Mouse (Mus musculus): ENCODE measurements around the gene Slc44a5.
A peak's percentile ranks its signal among the peaks of the same experiment; 100 is the strongest.
"Not testable (repeated sequence)": the region's sequence is repeated elsewhere in the genome, so short reads cannot be mapped to it uniquely, and the experiment has no call there.

The Slc44a5 gene

DNA sequence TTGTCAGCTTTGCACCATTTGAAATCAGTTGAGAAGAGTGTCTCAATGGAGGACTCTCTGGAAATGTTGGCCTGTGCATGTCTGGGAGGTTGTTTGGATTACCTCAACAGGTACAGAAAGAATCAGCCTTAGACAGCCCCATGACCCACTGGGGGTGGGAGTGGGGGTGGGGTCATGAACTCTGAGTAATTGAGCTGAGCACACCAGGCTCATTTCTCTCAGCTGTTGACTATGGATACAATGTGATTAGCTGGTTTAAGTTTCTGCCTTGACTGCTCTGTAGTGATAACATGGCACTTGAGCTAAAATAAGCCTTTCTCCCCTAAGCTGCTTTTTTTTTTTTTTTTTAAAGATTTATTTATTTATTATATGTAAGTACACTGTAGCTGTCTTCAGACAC lies 242.5 kb downstream of the Slc44a5 start:
- DNase-seq (ENCODE audit: low spot score), result no peak

DNA sequence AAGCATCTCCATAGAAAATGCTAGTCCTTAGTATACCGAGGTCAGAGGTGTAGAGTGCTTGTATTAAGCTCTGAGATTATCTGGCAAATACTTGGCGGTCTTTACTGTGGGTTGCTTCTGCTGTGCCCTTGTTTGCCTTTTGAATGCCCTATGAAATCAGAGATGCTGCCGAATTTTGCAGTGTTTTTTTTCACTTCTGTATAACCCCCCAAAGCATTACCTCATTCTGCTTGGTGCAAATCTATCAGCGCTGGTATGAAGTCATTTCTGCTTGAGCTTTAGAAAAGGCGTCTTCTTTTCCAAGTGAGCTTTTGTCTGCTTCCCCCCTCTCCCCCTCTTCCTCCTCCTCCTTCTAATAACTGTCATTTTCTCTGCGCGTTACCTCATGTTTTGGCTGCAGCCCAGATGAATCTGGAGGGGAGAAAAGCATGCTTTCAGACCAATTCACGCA lies 248.9 kb downstream of the Slc44a5 start:
- DNase-seq (ENCODE audit: low spot score), result no peak

DNA sequence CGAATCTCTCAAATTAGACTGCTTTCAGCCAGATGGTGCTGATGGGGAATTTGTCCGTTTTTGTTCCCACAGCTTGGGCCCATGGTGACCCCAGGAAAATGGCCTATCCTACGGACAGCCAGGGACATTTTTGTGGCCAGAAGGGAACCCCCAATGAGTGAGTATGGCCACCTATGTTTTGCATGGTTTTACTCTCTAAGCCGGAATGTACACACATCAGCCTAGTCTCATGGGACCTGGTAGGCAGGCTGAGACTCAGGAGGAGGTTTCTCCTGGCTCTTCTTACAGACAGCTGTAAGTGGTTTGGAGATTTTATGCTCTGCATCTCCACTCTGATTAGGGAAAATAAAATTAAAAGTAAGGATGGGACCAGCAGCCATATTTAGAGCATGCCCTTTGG lies 249.5 kb downstream of the Slc44a5 start:
- DNase-seq (ENCODE audit: low spot score), result no peak

DNA sequence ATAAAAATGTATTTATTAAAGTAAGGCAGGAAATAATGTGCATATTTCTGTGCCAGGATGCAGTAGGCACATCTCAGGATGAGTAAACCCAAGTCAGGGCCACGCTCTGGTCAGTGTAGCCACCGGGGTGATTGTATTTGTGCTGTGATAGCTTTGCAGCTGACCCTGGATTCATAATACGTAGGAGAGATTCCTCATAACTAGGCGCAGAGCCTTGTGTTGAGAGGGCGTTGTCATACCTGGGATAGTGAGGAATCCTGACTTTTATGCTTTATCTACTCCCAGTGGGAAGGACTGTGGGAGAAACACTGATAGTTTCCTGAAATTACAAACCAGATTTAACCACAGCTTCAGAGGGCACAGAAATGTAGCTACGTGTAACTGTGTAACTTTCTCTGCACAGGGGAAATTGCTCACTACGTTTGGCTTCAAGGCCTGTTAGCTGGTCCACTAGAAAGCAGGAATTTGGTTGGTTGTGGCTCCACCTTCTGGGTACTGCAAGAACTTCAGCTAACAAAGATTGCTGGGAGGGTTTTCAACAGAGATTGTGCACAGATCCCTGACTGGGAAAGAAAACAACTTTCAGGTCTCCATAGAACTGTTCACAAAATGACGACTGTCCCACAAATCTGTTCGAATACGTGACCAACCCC lies 253.0 kb downstream of the Slc44a5 start:
- DNase-seq (ENCODE audit: low spot score), result peak; percentile 89

DNA sequence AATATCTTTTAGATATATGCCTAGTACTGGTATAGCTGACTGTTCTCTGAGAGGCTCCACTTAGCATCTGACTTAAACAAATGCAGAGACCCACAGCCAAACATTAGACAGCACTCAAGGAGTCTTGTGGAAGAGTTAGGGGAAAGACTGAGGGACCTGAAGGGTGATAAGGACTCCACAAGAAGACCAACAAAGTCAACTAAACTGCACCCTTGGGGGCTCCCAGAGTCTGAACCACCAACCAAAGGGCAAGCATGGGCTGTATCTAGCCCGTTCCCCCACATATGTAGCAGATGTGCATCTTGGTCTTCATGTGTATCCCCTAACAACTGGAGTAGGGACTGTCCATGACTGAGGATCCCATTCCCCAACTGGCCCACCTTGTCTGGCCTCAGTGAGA lies 271.7 kb downstream of the Slc44a5 start:
- DNase-seq (ENCODE audit: low spot score), result no peak

DNA sequence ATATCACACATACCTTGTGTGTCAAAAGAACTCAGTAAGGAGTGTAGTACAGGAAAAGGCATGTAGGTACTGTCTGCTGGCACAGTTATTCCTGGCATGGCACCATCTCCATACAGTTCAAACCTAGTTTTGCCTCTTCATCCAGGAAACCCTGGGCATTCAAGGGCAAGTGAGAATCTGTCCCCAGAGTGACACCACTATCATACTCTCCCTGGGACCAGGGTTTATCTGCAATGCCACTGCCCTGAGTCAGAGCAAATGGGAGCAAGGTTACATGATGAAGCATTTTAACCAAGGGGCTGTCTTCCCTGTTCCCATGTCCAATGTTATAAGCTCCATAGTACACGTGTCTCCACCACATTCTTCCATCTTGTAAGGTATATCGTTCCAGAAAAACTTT lies 278.2 kb downstream of the Slc44a5 start:
- DNase-seq (ENCODE audit: low spot score), result no peak

DNA sequence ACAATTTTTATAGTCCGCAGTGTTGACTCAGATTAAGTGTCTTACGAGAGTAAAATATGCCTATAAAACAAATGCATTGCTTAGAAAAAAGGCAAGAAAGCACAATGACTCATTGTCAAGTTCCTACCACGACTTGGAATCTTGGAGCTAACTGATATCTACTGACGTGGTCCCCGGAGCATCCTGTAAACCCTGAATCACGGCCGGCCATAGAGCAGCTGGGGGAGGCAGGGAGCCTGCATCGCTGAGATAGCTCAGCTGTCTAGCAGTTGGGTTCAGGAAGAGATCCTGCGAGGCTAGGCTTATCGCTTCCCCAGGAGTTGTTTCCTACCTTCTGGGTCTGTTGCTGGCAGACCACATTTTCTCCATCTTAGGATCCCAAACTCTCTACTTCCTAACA lies 279.0 kb downstream of the Slc44a5 start:
- DNase-seq (ENCODE audit: low spot score), result no peak

DNA sequence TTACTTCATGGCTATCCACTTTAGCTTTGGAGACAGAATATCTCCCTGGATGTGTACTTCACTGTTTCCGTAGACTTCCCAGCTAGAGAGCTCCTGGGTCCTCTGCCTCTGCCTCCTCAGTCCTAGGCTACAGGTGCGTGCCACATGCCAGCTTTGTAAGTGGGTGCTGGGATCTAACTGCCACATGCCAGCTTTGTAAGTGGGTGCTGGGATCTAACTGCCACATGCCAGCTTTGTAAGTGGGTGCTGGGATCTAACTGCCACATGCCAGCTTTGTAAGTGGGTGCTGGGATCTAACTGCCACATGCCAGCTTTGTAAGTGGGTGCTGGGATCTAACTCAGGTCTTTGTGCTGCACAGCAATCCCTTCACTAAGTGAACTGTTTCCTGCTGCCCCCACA lies 281.0 kb downstream of the Slc44a5 start:
- DNase-seq (ENCODE audit: low spot score), result not testable (repeated sequence)

DNA sequence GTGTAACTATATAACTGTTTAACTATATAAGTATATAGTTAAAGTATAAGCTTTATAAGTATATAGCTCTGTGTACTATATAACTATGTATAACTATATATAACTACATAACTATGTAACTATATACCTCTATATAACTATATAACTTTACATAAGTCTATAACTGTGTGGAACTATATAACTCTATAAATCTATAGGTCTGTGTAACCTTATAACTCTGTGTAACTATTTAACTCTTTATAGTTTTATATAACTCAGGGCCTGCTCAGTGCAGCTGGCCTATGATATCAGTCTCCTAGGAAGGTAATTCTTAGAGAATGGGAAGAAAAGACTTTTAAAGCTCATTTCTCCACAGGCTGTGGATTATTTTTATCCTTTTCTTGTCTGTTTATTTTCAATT lies 284.1 kb downstream of the Slc44a5 start:
- DNase-seq (ENCODE audit: low spot score), result no peak

DNA sequence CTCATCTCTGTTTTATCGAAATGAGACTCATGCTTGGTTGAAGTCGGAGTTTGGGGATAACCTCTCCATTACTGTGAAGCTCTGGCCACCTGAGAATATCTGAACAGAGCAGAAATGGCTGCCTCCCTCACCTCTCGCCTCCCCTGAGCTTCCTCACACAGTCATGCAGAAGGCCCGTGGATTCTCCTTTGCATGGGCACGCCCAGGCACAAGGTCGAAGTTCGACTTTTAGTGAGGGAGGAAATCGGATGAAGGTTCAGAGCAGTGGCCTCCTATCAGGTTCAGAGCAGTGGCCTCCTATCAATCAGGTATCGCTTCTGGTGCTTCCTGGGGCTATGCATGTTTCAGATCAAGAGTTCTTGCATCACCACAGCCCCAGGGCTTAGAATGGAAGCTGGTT lies 295.1 kb downstream of the Slc44a5 start:
- DNase-seq (ENCODE audit: low spot score), result no peak

DNA sequence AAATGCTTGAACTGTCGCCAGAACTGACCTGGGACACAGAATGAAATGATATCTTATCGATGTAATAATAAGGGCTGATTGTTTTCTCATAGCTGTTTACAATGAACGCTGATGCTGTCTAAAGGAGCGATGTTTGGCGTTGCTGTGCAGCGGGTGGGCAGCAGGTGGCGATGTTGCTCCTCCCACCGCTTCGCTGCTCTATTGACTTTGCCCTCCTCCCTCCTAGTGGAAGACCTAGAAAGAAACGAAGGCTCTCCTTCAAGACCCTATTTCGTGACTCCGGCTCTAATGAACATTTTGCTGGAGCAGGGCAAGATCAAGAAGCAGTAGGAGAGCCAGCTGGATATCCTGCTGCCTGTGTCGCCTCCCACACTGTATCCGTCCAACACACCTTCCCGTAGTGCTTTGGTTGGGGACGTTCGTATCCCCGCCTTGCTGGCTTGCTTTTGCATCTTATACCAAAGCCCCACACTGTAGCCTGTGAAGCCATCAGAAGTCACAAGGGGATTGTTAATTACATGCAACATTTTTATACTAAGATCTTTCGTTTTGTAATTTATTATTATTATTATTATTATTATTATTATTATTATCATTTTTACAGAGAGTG lies 296.6 kb downstream of the Slc44a5 start:
- peak; percentile 85 for DNase-seq (ENCODE audit: low spot score)

DNA sequence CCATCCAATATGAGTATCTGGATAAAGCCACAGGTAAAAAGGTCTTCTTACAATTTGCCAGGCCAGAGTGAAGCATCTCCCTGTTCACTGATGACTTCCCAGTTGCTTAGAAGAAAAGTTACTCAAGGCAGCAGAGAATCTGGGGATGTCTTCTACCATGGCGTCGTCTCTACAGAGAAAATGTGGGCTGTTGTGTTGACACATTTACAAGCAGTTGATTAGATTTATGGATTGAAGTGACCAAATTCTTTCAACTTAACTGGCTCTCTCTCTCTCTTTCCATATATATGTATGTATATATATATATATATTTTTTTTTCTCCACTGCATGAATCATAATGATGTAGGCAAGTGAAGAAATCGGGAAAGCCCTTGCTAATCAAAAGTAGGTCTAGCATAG lies 301.4 kb downstream of the Slc44a5 start:
- DNase-seq (ENCODE audit: low spot score), result peak; percentile 5

DNA sequence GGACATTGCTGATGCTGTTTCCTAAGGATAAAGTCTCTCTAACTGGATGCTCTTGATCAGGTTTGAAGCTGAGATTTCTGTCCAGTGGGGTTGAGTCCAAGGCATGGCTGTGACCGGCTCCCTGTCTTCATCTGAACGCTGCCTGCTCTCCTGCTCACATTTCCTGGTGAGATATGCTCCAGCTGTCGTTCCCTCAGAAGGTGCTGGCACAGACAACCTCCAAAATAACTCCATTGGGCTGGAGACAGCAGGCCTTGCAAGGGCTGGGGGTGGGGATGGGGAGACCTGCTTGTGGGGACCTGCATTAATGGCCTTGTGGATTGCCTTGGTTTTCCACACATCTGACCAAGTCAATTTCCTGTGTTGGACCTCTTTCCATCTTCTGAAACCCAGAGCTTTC lies 311.0 kb downstream of the Slc44a5 start:
- no peak for DNase-seq (ENCODE audit: low spot score)

DNA sequence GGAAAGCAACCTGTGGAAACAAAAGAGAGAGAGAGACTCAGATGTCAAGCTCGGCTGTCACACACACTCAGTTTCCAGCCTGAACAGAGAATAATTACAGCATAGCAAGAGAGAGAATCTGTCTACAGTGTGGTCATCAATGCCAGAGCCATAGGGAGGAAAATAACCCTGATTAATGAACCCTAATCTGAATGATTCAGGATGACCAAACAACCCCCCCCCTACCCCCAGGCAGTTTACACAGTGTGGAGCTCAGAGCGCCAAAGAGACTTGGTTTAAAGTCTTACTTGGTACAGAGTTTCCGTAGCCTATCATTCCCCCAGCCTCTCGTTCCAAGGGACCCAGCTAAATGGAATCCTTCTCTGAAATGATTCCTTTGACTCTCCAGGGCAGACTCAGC lies 312.1 kb downstream of the Slc44a5 start:
- no peak for DNase-seq (ENCODE audit: low spot score)

DNA sequence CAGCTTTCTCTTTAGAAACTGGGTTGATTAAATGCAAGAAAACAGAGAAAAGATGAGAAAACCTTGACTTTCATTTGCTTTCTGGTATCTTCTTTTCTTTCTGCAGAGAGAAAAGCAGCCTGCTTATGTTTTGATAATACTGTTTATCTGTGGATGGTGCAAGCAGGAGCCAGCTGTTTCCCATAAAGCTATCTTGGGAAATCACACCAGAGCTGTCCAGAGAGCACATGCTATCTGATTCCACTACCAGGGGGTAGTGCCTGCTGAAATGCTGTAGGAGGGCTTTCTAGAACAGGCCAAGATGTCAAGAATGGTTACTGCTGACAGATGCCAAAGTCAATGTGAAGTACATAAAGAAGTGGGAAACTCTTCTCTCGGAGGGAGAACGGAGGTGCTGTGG lies 314.0 kb downstream of the Slc44a5 start:
- no peak for DNase-seq (ENCODE audit: low spot score)

DNA sequence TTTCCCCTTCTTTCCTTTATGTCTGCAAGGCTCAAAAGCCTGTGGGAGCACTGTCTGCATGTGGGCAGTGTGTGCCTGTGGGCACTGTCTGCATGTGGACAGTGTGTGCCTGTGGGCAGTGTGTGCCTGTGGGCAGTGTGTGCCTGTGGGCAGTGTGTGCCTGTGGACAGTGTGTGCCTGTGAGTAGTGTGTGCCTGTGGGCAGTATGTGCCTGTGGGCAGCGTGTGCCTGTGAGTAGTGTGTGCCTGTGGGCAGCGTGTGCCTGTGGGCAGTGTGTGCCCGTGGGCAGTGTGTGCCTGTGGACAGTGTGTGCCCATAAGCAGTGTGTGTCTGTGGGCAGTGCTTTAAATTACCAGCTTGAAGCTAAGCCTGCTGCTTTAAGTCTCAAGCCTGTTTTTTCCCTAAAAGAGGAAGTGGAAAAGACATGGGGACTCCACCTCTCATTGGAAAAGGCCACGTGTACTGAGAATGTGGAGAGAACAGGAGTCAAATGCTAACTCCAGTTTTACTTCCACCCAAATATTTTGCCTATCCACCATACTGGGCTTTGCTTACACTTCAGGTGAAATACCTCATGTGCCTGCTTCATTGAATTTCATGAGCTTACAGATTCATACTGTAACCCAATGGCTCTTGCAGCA lies 315.3 kb downstream of the Slc44a5 start:
- DNase-seq (ENCODE audit: low spot score), result no peak

DNA sequence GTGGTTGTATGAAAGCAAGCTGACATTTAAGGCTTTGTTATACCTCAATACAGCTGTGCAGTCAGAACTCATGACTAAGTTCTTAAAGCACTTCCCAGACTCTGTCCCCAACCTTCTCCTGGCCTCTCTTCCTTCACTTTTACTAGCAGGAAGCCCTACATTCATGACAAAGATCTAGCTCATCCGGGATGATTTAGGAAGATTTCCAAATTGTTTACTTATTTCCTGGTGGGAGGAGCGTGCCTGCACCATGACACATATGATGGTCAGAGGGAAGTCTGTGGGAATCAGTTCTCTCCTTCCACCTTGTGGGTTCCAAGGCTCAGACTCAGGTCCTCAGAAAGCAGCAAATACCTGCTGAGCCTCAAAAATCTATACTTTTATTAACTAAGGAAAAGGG lies 317.1 kb downstream of the Slc44a5 start:
- no peak for DNase-seq (ENCODE audit: low spot score)

DNA sequence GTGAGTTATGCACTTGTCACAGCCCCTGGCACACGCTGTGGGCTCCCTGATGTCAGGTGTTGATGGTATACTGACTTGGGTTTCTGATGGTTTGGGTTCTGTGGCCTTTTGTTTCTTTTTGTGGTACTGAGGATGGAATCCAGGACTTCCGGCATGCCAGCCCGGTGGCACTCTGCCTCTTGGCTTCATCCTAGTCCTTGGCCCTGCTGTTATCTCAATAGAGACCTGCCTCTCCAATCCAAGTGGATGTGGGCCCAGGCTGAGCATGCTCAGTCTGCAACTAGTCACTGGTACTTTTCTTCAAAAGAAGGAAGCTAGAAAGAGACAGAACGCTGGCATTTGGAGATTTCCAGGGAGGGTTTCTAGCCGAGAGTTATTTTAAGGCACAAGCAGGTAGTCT lies 318.9 kb downstream of the Slc44a5 start:
- DNase-seq (ENCODE audit: low spot score), result no peak

DNA sequence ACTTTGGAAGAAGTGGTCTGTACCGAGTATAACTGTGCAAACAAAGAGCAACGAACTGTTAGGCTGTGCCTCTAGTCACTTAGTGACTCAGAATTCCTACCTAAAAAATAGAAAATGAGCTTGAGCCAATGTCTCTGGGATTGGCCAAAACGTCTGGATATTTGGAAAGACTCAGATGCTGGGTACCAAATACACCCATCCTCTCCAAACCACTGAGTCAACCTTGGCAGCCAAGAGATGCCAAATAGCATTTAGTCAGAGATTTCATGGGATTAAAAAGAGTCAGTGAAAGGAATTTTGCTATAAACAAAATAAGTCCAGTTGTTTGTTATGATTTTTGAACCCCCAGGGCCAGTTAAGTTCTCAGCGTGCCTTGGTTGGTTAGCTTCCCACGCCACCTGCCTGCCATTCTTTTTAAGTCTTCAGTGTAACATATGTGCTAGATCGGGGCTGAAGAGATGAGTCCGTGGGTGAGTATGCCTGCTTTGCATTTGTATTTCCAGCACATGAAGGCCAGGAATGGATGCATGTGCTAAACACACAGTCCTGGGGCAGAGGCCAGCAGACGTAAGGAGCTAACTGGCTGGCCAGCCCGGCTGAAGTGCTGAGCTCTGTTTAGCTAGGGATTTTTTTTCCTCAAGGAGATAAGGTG lies 320.7 kb downstream of the Slc44a5 start:
- DNase-seq (ENCODE audit: low spot score), result no peak

DNA sequence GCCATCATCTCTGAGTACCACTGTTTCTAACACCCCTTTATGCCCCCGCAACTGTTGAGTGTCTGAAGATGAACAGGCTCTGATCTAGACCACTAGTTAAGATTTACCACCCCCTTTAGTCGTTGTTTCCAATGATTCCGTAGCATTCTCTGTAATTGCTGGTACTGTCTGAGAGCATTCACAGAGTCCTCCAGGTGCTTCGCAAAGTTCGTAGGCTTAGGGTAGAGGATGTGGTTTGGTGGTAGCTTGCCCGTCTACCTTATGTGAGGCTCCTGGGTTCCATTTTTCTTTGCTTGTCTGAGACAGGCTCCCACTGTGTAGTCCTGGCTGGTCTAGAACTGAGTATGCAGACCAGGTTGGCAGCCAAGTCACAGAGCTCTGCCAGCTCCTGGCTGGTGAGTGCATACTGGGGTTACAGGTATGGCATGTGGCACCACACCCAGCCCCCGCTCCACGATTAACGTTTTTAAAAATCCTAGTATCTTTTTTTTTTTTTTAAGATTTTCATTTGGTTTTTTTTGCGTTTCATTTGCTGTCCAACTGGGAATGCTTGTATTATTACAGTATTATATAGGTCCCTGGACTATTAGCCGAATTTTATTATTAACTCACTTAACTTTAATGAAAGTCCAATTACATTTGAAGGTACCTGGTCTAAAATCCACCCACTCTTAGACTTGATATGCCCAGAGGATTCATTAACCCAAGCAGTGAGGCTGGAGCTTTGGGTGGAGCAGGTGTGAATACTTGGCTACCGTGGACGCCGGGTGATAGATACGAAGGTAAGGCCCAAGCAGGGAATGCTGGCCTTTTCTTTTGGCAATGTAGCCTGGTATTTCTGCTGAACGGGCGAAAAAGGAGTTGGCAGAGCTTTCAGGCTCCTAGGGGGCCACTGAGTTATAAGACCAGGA lies 321.9 kb downstream of the Slc44a5 start:
- no peak for DNase-seq (ENCODE audit: low spot score)

DNA sequence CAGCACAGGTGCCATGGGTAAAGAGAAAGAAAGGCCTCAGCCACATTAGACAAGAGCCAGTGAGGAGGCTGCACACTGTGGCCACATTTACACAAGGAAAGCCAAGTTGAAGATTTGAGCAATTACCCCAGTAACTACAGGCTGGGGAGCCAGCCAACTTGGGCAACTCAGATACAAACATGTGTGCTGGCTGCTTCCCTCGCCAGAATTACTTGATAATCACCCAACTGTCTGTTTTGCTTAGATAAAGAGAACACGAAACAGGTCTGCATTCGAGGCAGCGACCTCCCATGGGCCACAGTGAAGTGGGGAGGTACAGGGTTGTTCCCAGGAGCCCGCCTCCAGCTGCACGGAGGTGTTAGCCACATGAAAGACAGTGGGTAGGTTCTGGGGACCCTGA lies 324.3 kb downstream of the Slc44a5 start:
- DNase-seq (ENCODE audit: low spot score), result no peak

DNA sequence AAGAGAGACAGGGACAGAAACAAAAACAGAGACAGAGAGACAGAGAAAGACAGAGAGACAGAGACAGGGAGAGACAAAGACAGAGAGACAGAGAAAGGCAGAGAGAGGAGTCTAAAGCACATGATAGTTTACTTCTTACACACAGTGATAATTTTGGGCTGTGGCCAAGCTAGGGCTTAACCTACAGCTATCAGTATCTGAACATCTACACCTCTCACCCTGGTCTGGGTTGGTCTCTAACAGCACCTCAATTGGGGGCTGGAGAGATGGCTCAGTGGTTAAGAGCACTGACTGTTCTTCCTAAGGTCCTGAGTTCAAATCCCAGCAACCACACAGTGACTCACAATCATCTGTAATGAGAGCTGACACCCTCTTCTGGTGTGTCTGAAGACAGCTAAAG lies 325.3 kb downstream of the Slc44a5 start:
- no peak for DNase-seq (ENCODE audit: low spot score)
